Mouse (Mus musculus): ENCODE measurements around the gene Ptgs2.

Ptgs2 gene

GRCm38 (mm10) chr1:150099790-150100333, at the start of gene Ptgs2:
Gene Ptgs2 (plus strand): TSS chr1:150100031.
- no peak for DNase-seq (ENCODE audit: low read depth)

- no peak for DNase-seq (ENCODE audit: low read depth)
Measured at GRCm38 (mm10) chr1:150050256-150050655, 49.6 kb upstream of the Ptgs2 start.

GRCm38 (mm10) chr1:150065684-150066083, 34.1 kb upstream of the Ptgs2 start:
- no peak for DNase-seq (ENCODE audit: low read depth)

- no peak for DNase-seq (ENCODE audit: low read depth)
Measured at GRCm38 (mm10) chr1:150072880-150073279, 27.0 kb upstream of the Ptgs2 start.

GRCm38 (mm10) chr1:150074609-150075008, 25.2 kb upstream of the Ptgs2 start:
- no peak for DNase-seq (ENCODE audit: low read depth)

GRCm38 (mm10) chr1:150089040-150089692, 10.7 kb upstream of the Ptgs2 start:
- no peak for DNase-seq (ENCODE audit: low read depth)

- no peak for DNase-seq (ENCODE audit: low read depth)
Measured at GRCm38 (mm10) chr1:150090229-150090628, 9.6 kb upstream of the Ptgs2 start.

- no peak for DNase-seq (ENCODE audit: low read depth)
Measured at GRCm38 (mm10) chr1:150097036-150097435, 2.8 kb upstream of the Ptgs2 start.

GRCm38 (mm10) chr1:150097721-150098120, 2.1 kb upstream of the Ptgs2 start:
- DNase-seq (ENCODE audit: low read depth): no peak

GRCm38 (mm10) chr1:150099374-150099773, 457 bp upstream of the Ptgs2 start:
- DNase-seq (ENCODE audit: low read depth): no peak

GRCm38 (mm10) chr1:150104228-150104720, 4.4 kb downstream of the Ptgs2 start:
- no peak for DNase-seq (ENCODE audit: low read depth)

- no peak for DNase-seq (ENCODE audit: low read depth)
Measured at GRCm38 (mm10) chr1:150106736-150107135, 6.9 kb downstream of the Ptgs2 start.

- DNase-seq (ENCODE audit: low read depth): no peak
Measured at GRCm38 (mm10) chr1:150109591-150109990, 9.8 kb downstream of the Ptgs2 start.

- DNase-seq (ENCODE audit: low read depth): no peak
Measured at GRCm38 (mm10) chr1:150115352-150115751, 15.5 kb downstream of the Ptgs2 start.

- DNase-seq (ENCODE audit: low read depth): no peak
Measured at GRCm38 (mm10) chr1:150118352-150118751, 18.5 kb downstream of the Ptgs2 start.

GRCm38 (mm10) chr1:150125568-150125967, 25.7 kb downstream of the Ptgs2 start:
- DNase-seq (ENCODE audit: low read depth): no peak

- no peak for DNase-seq (ENCODE audit: low read depth)
Measured at GRCm38 (mm10) chr1:150130070-150130469, 30.2 kb downstream of the Ptgs2 start.

GRCm38 (mm10) chr1:150130586-150131275, 30.9 kb downstream of the Ptgs2 start:
- no peak for DNase-seq (ENCODE audit: low read depth)

- no peak for DNase-seq (ENCODE audit: low read depth)
Measured at GRCm38 (mm10) chr1:150135350-150135749, 35.5 kb downstream of the Ptgs2 start.

- DNase-seq (ENCODE audit: low read depth): no peak
Measured at GRCm38 (mm10) chr1:150139730-150140129, 39.9 kb downstream of the Ptgs2 start.

GRCm38 (mm10) chr1:150141939-150142338, 42.1 kb downstream of the Ptgs2 start:
- DNase-seq (ENCODE audit: low read depth): no peak

GRCm38 (mm10) chr1:150143578-150143977, 43.7 kb downstream of the Ptgs2 start:
- no peak for DNase-seq (ENCODE audit: low read depth)

GRCm38 (mm10) chr1:150145049-150145448, 45.2 kb downstream of the Ptgs2 start:
- no peak for DNase-seq (ENCODE audit: low read depth)
